ENCODE assay signal across 15 mouse cellular contexts in genomic region chr6:38845876-38846275, GRCm38 (mm10). TPM values are rescaled to one million over a fixed set of nuclear protein-coding genes. Genes with fewer than 3 reads are reported as not detected.
DNase-seq lines count a peak whose midpoint lies in the region; ATAC-seq and TF ChIP-seq lines count a peak whose summit lies in the region.
"Had no signal": no experiment of that assay in that cellular context is flagged by ENCODE, and none has a peak within 500 bp of the region (broad histone marks: within the 10 kb centered on the region; RNA-seq: fewer than 3 reads in every experiment).

No protein-coding gene starts in this region.

- H3K4me1 ChIP-seq in forebrain, embryonic 15.5 days = peaks cover 50% of the 10 kb centered on the region
- peaks cover 51% of the 10 kb centered on the region for H3K4me1 ChIP-seq in forebrain, embryonic 10.5 days

- H3K27me3 ChIP-seq in forebrain, embryonic 15.5 days = no peaks in the 10 kb centered on the region
- H3K27me3 ChIP-seq in forebrain, embryonic 10.5 days (ENCODE audit: poor library complexity, severe bottlenecking) = no peaks in the 10 kb centered on the region
- H3K27me3 ChIP-seq: neural tube, embryonic 15.5 days had no signal

- H3K9me3 ChIP-seq in forebrain, embryonic 15.5 days = no peaks in the 10 kb centered on the region
- no peaks in the 10 kb centered on the region for H3K9me3 ChIP-seq in forebrain, embryonic 10.5 days
- H3K9me3 ChIP-seq: heart, embryonic 10.5 days; neural tube, embryonic 15.5 days had no signal

- WGBS in forebrain, embryonic 15.5 days = 45% methylated on average over 5 of the region's 5 CpGs
- WGBS in forebrain, embryonic 10.5 days = 69% methylated on average over 5 of the region's 5 CpGs

- TF ChIP-seq CTCF in layer of hippocampus, adult 2 months (conservative IDR thresholded peaks at IDR 0.05) = no peak
- TF ChIP-seq CTCF in brain, embryonic 14.5 days (IDR thresholded peaks at IDR 0.05; ENCODE audit: borderline replicate concordance, extremely low read depth, insufficient read depth, insufficient read length) = no peak

- ATAC-seq in forebrain, embryonic 15.5 days (replicated peaks) = no peak
- ATAC-seq: hindbrain, embryonic 16.5 days had no signal

- no peak overlapping the region for H3K4me2 ChIP-seq in forebrain, embryonic 15.5 days (replicated peaks)
- H3K4me2 ChIP-seq: neural tube, embryonic 15.5 days had no signal

- no peak for TF ChIP-seq POLR2A in brain, embryonic 14.5 days (IDR thresholded peaks at IDR 0.05; ENCODE audit: borderline replicate concordance, extremely low read depth, insufficient read depth, insufficient read length, poor library complexity, severe bottlenecking)

- H3K27ac ChIP-seq in forebrain, embryonic 15.5 days (replicated peaks) = peak overlapping the region; percentile 6; the same call in 1 of the 2 replicates
- H3K27ac ChIP-seq in forebrain, embryonic 10.5 days = no peak overlapping the region
- H3K27ac ChIP-seq in layer of hippocampus, adult 2 months = peak overlapping the region; percentile 77
- H3K27ac ChIP-seq: heart, embryonic 10.5 days had no signal

- H3K4me3 ChIP-seq in forebrain, embryonic 15.5 days = no peak overlapping the region
- H3K4me3 ChIP-seq in forebrain, embryonic 10.5 days = no peak overlapping the region
- no peak overlapping the region for H3K4me3 ChIP-seq in layer of hippocampus, adult 2 months
- H3K4me3 ChIP-seq: heart, embryonic 10.5 days; neural tube, embryonic 15.5 days had no signal

- H3K9ac ChIP-seq in forebrain, embryonic 15.5 days (replicated peaks) = no peak overlapping the region
- H3K9ac ChIP-seq: neural tube, embryonic 15.5 days had no signal

- DNase-seq in forebrain, embryonic 10.5 days (ENCODE audit: extremely low spot score, low spot score) = no peak
- DNase-seq in layer of hippocampus, adult 2 months (ENCODE audit: low spot score in 2 of 2) = no peak
- DNase-seq in layer of hippocampus, adult 18-20 months (ENCODE audit: low spot score in 2 of 2) = no peak
- peak; percentile 41 for DNase-seq in brain, embryonic 14.5 days (ENCODE audit: low read depth)
- peak; percentile 61 to 66 for DNase-seq in cerebellum, postnatal 25 days
- DNase-seq in right cerebral cortex, postnatal 14 days = no peak
- no peak for DNase-seq in embryo, embryonic 9.5 days (ENCODE audit: extremely low spot score)
- DNase-seq: adrenal gland, adult 8-10 months; lung, adult 18-20 months; thymus, adult 18-20 months had no signal

- no peaks in the 10 kb centered on the region for H3K36me3 ChIP-seq in forebrain, embryonic 15.5 days
- H3K36me3 ChIP-seq in forebrain, embryonic 10.5 days (replicated peaks) = no peaks in the 10 kb centered on the region
- H3K36me3 ChIP-seq: heart, embryonic 10.5 days; neural tube, embryonic 15.5 days had no signal

RNA-seq across cellular contexts. Expression of gene Tbxas1, which starts 29.3 kb away (rescaled TPM):
- polyA plus RNA-seq in forebrain, embryonic 15.5 days (2015; fragmentation: Nextera tagmentation; extraction: Ambion mirVana) = 1.2 and 1.8 TPM in 2 replicates
- polyA plus RNA-seq in forebrain, embryonic 10.5 days (2016; fragmentation: Nextera tagmentation; extraction: Ambion mirVana) = 0.98 and 1.4 TPM in 2 replicates
- total RNA-seq in layer of hippocampus, adult 2 months (2021) = 1 to 10 TPM; 2.8 TPM
- total RNA-seq in layer of hippocampus, adult 18-20 months (2021) = 1 to 10 TPM; 1.9 to 2.7 TPM
- 0.93 and 0.97 TPM in 2 replicates for polyA plus RNA-seq in brain, embryonic 14.5 days (2012; rRNA removed)
- total RNA-seq: ES-E14 had no signal

RNA-seq across cellular contexts. Expression of gene Hipk2, which starts 30.1 kb away (rescaled TPM):
- 29.2 and 29.7 TPM in 2 replicates for polyA plus RNA-seq in forebrain, embryonic 15.5 days (2015; fragmentation: Nextera tagmentation; extraction: Ambion mirVana)
- polyA plus RNA-seq in forebrain, embryonic 10.5 days (2016; fragmentation: Nextera tagmentation; extraction: Ambion mirVana) = 26.4 and 29.0 TPM in 2 replicates
- 10 to 100 TPM; 55.9 to 59.9 TPM for total RNA-seq in layer of hippocampus, adult 2 months (2021)
- total RNA-seq in layer of hippocampus, adult 18-20 months (2021) = 10 to 100 TPM; 63.8 to 66.2 TPM
- polyA plus RNA-seq in brain, embryonic 14.5 days (2012; rRNA removed) = 25.9 and 48.7 TPM in 2 replicates

Comparison
In these comparisons a context has a peak if more than half of its experiments do, and no peak if none do; other contexts are left out.
1. DNase-seq: peak in brain, embryonic 14.5 days (single experiment) and cerebellum, postnatal 25 days (2 of 2); none in forebrain, embryonic 10.5 days (single experiment), layer of hippocampus, adult 2 months (0 of 2), layer of hippocampus, adult 18-20 months (0 of 2), right cerebral cortex, postnatal 14 days (single experiment) and embryo, embryonic 9.5 days (single experiment).